Mouse (Mus musculus) bone marrow macrophage, adult 2 months (primary cell): ENCODE results near the gene Smap1. TPM values are rescaled to one million over a fixed set of nuclear protein-coding genes. Genes with fewer than 3 reads are reported as not detected.
A peak's percentile ranks its signal among the peaks of the same experiment; 100 is the strongest.
"Not testable (repeated sequence)": the region's sequence is repeated elsewhere in the genome, so short reads cannot be mapped to it uniquely, and the experiment has no call there.

Experiments
- H3K27ac ChIP-seq: 2 replicates; pipeline ENCODE4 v1.5.1; 2012; ENCODE audit warnings: low read depth, low read length; ENCODE audit not compliant: insufficient read depth
- H3K4me1 ChIP-seq: 2 replicates; pipeline ENCODE4 v1.6.1; 2012; ENCODE audit warnings: low read length; ENCODE audit not compliant: control insufficient read depth, insufficient read depth
- H3K4me3 ChIP-seq: 2 replicates; pipeline ENCODE4 v1.5.1; 2012; ENCODE audit warnings: mild to moderate bottlenecking, low read length, moderate library complexity; ENCODE audit not compliant: insufficient read depth
- CTCF ChIP-seq: IDR thresholded peaks from 2 replicates; pipeline ENCODE4 v1.5.1; 2012; ENCODE audit warnings: low read depth, mild to moderate bottlenecking, low read length, moderate library complexity
- POLR2A ChIP-seq: IDR thresholded peaks from 2 replicates; pipeline ENCODE4 v1.6.1; 2012; ENCODE audit warnings: mild to moderate bottlenecking, low read depth, low read length, borderline replicate concordance
- polyA plus RNA-seq: library from polyadenylated mRNA; stranded (reverse); fragments of >200 nt; gene quantifications from 2 replicates; pipeline ENCODE4 v1.2.4, GENCODE M21; 2012; ENCODE audit not compliant: missing spikeins, insufficient read depth, insufficient read length

Gene Smap1
- 42.3 and 52.5 TPM in 2 replicates for polyA plus RNA-seq

GRCm38 (mm10) chr1:23921711-23922529, at the start of gene Smap1:
Gene Smap1 (minus strand): TSS chr1:23922317.
- Histone ChIP-seq H3K4me1 (peaks cover 11% of the 10 kb centered on the region), H3K4me3 (peak within 1 kb of the TSS; percentile 97), H3K27ac (peak within 1 kb of the TSS; percentile 72)
- TF ChIP-seq POLR2A (no peak), CTCF (no peak)

DNA sequence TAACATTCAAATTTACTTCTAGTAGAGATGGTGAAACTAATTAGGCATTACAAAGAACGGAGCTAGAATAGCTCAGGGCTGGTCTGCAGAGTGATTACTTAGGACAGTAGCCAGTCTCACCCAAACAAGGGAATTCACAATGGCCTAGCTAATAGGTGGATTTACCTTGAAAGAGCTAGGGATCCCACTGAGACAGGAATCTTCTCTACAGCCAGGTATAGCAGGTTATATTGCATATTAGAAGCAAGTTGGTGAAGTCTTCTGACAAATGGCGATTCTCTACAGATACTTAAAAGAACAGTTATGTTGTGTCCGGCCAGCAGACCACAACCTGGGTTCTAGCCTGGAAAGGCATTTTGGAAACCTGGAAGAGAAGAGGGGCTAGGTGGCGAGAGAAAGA, 49.0 kb upstream of the Smap1 start:
- H3K27ac ChIP-seq, H3K4me3 ChIP-seq, H3K4me1 ChIP-seq: not testable (repeated sequence)

GRCm38 (mm10) chr1:23968027-23968725, 46.1 kb upstream of the Smap1 start:
- no peak overlapping the region for H3K27ac ChIP-seq
- TF ChIP-seq POLR2A (no peak), CTCF (no peak)
- H3K4me3 ChIP-seq: no peak overlapping the region
- no peaks in the 10 kb centered on the region for H3K4me1 ChIP-seq

DNA sequence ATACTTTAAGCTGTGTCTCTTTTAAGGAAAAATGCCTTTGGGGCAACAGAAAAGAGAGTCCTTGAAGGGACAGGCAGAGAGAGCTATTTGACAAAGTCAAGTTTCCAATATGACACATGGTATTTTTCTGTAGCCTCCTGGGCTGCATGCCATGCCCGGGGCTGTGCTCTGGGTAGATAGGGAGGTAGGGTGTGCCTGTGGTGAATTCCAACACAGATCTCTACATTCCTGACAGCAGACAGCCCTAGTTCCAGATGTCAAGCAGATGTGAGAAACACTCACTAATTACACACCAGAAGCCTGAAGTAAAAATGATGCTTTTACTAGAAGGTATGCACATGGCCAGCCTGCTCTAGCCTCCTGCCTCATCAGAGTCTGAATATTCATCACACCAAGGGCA, 44.1 kb upstream of the Smap1 start:
- Histone ChIP-seq H3K4me1 (no peaks in the 10 kb centered on the region), H3K27ac (no peak overlapping the region), H3K4me3 (no peak overlapping the region)
- TF ChIP-seq CTCF: no peak
- TF ChIP-seq POLR2A: no peak

GRCm38 (mm10) chr1:23959415-23959732, 37.3 kb upstream of the Smap1 start:
- H3K27ac ChIP-seq: no peak overlapping the region
- no peaks in the 10 kb centered on the region for H3K4me1 ChIP-seq
- TF ChIP-seq POLR2A: no peak
- no peak for TF ChIP-seq CTCF
- no peak overlapping the region for H3K4me3 ChIP-seq

DNA sequence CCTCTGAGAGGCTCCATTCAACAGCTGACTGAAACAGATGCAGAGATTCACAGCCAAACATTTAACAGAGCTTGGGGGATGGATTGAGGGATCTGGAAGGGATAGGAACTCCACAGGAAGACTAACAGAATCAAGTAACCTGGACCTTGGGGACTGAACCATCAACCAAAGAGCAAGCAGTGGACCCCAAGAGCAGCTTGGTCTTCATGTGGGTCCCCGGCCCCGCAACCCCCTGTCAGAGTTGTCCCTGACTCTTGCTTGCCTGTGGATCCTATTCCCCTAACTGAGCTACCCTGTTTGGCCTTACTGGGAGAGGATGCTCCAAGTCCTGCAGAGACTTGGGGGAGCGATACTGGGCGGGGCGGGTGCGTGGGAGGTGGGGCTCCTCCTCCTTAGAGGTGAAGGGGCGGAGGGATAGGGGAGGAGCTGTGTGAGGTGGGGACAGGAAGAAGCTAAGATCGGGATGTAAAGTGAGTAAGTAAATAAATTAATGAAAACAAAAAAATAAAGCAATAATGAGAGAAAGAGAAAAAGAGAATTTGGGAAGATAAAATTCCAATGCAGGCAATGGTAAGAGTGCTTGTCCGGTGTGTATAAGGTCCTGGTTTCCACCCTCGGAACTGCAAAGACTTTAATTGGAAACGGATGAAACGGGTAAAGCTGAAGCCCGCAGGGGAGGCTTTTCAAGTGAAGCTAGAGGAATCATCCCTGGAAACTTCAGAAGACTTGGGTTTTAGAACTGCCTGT, 36.7 kb upstream of the Smap1 start:
- no peak overlapping the region for H3K27ac ChIP-seq

DNA sequence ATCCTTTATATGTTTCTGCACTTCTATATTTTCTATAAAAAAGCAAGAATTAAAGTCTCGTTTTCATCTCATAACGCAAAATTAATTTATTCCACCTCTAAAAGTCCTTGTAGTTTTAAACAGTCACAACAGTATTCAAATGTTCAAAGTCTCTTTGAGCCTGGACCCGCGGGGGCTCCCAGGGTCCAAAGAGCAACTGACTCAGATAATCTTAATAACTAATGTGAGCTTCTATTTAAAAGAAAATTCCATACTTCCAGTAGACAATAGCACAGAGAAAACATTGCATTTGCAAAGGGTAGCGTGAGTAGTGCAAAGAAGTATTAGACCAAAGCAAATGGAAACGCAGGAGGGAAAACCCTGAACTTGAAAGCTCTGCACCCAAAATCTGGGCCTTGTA, 36.0 kb upstream of the Smap1 start:
- TF ChIP-seq POLR2A (no peak), CTCF (no peak)
- Histone ChIP-seq H3K27ac (no peak overlapping the region), H3K4me1 (no peaks in the 10 kb centered on the region), H3K4me3 (no peak overlapping the region)

More for the DNA sequence above, 36.7 kb upstream of the Smap1 start:
- H3K4me3 ChIP-seq: no peak overlapping the region
- TF ChIP-seq POLR2A (no peak), CTCF (no peak)
- no peaks in the 10 kb centered on the region for H3K4me1 ChIP-seq

DNA sequence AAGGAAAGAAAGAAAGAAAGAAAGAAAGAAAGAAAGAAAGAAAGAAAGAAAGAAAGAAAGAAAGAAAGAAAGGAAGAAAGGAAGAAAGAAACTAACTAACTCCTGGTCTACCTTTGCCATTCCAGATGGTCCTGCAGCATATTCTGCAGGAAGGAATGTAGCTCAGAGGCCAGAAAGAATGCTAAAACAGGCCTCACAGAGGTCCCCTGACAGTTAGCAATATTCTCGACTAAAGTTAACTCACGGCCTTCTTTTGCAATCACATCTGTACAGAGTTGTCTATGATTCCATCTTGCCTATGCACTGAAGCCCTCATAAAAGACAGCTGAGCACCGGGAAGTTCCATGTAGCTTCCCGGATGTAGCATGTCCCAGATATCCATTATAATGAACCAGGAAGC, 33.4 kb upstream of the Smap1 start:
- no peak for TF ChIP-seq CTCF
- no peak overlapping the region for H3K4me3 ChIP-seq
- no peaks in the 10 kb centered on the region for H3K4me1 ChIP-seq

GRCm38 (mm10) chr1:23953921-23954320, 31.8 kb upstream of the Smap1 start:
- Histone ChIP-seq H3K27ac (no peak overlapping the region), H3K4me3 (no peak overlapping the region), H3K4me1 (no peaks in the 10 kb centered on the region)
- no peak for TF ChIP-seq CTCF
- no peak for TF ChIP-seq POLR2A

More for the DNA sequence above, 33.4 kb upstream of the Smap1 start:
- H3K27ac ChIP-seq: no peak overlapping the region

DNA sequence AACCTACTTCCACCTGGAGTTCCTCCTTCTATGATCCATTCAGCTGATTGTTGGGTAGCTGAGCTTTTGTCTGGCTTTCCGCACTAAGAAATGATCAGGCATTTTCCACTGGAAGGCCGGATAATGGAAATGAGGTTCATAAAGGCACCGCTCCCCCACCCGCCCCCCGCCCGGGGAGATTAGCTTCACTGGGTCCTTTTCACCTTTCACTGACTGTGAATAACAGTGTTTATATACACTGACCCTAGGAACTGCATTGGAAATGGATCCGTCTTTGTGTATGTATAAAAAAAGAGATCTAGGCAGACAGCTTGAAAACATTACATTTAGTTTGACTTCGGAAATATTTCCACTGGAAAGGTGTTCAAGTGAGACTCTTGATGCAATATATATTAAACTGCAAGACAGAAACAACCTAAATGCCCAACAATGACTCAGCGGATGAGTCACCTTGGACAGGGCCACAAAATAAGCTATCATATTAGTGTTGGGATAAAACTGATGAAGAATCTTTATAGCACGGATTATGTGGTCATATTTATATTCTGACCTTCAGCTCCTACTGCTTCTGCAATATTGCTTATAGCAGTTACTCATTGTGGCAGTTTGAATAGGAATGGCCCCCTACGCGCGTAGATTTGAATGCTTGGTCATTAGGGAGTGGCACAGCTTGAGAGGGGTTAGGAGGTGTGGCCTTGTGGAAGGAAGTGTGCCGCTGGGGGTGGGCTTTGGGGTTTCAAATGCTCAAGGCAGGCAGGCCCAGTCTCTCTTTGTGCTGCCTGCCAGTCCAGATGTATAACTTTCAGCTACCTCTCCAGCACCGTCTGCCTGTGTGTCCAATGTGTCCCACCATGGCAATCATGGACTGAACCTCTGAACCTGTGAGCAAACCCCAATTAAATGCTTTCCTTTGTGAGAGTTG, 26.9 kb upstream of the Smap1 start:
- no peak overlapping the region for H3K4me3 ChIP-seq
- no peak for TF ChIP-seq POLR2A
- TF ChIP-seq CTCF: no peak
- no peaks in the 10 kb centered on the region for H3K4me1 ChIP-seq
- no peak overlapping the region for H3K27ac ChIP-seq
